Mouse (Mus musculus) liver, adult 2 months (tissue): ENCODE results near the gene Gm43064. TPM values are rescaled to one million over a fixed set of nuclear protein-coding genes. Genes with fewer than 3 reads are reported as not detected.
"Not testable (repeated sequence)": the region's sequence is repeated elsewhere in the genome, so short reads cannot be mapped to it uniquely, and the experiment has no call there.

ENCODE experiments used
- DNase-seq: peaks from one replicate; pipeline ENCODE4 v3.0.0-alpha.2; 2011; ENCODE audit warnings: low read depth, low spot score; ENCODE audit errors: extremely low read depth
- H3K27ac ChIP-seq: fragments of 200-500 bp; replicated peaks from 2 replicates; pipeline ENCODE4 v1.5.1; 2012; ENCODE audit warnings: low read depth, mild to moderate bottlenecking, control low read depth, inconsistent platforms, low read length; ENCODE audit not compliant: insufficient read depth
- H3K27me3 ChIP-seq: fragments of 200-500 bp; 2 replicates; pipeline ENCODE4 v1.6.1; 2012; ENCODE audit warnings: mild to moderate bottlenecking, moderate library complexity, low read length, inconsistent platforms; ENCODE audit not compliant: control insufficient read depth, insufficient read depth
- H3K36me3 ChIP-seq: fragments of 200-500 bp; 2 replicates; pipeline ENCODE4 v1.6.1; 2012; ENCODE audit warnings: low read length, inconsistent platforms; ENCODE audit not compliant: control insufficient read depth, insufficient read depth
- H3K4me1 ChIP-seq: fragments of 200-500 bp; 2 replicates; pipeline ENCODE4 v1.6.1; 2011; ENCODE audit warnings: low read length; ENCODE audit not compliant: control insufficient read depth, insufficient read depth
- H3K4me3 ChIP-seq: fragments of 200-500 bp; 2 replicates; pipeline ENCODE4 v1.5.1; 2011; ENCODE audit warnings: low read depth, mild to moderate bottlenecking, control low read depth, low read length, moderate library complexity; ENCODE audit not compliant: insufficient read depth
- H3K79me2 ChIP-seq: fragments of 200-500 bp; 2 replicates; pipeline ENCODE4 v1.6.1; 2012; ENCODE audit warnings: inconsistent platforms, mild to moderate bottlenecking, low read length, moderate library complexity; ENCODE audit not compliant: control insufficient read depth, insufficient read depth
- H3K9ac ChIP-seq: fragments of 200-500 bp; 2 replicates; pipeline ENCODE4 v1.6.1; 2012; ENCODE audit warnings: low read depth, mild to moderate bottlenecking, control low read depth, inconsistent platforms, low read length
- CTCF ChIP-seq: fragments of 200-500 bp; IDR thresholded peaks from 2 replicates; pipeline ENCODE4 v1.5.1; 2011; ENCODE audit warnings: low read depth, low read length, control low read depth
- POLR2A ChIP-seq: fragments of 200-500 bp; IDR thresholded peaks from 2 replicates; pipeline ENCODE4 v1.6.1; 2011; ENCODE audit warnings: low read length, control low read depth; ENCODE audit not compliant: insufficient read depth; ENCODE audit errors: extremely low read depth
- WGBS: fragments of 180-500 bp; shearing (Covaris S2); methylation state at CpG from one replicate; pipeline ENCODE4 v1.1.7; 2018; 5-methylcytosine and 5-hydroxymethylcytosine counted together
- polyA plus RNA-seq: library from polyadenylated mRNA; depleted of rRNA; stranded (reverse); fragments of >200 nt; gene quantifications from 2 replicates; pipeline ENCODE4 v1.2.3, GENCODE M21; 2012
- total RNA-seq: library from RNA; depleted of rRNA; stranded (reverse); fragments of >200 nt; gene quantifications from 2 replicates; pipeline ENCODE4 v1.2.3, GENCODE M21; 2014

Gene Gm43064
- total and polyA plus RNA-seq, 2 experiments = 0.05 to 0.55 TPM

GRCm38 (mm10) chr3:103791230-103792110 lies 17.9 kb upstream of the Gm43064 start, which contains the start of gene Hipk1:
Gene Hipk1 (minus strand): TSS chr3:103791563.
- Histone ChIP-seq H3K27me3 (no peaks in the 10 kb centered on the region), H3K4me3 (peak within 1 kb of the TSS; percentile 99), H3K4me1 (peaks cover 20% of the 10 kb centered on the region), H3K9ac (peak within 1 kb of the TSS; percentile 98), H3K79me2 (peaks cover 10% of the 10 kb centered on the region; the same call in 1 of the 2 replicates), H3K36me3 (no peaks in the 10 kb centered on the region), H3K27ac (peak within 1 kb of the TSS; percentile 80)
- DNase-seq = peak; percentile 75
- 8% methylated on average over 49 of the region's 49 CpGs for WGBS
- TF ChIP-seq CTCF (no peak), POLR2A (peak; percentile 84)

- not testable (repeated sequence) for H3K79me2 ChIP-seq, H3K27ac ChIP-seq, H3K36me3 ChIP-seq, H3K27me3 ChIP-seq, DNase-seq, H3K4me3 ChIP-seq, H3K9ac ChIP-seq
- WGBS = 90% methylated on average over 5 of the region's 5 CpGs
- peaks cover 16% of the 10 kb centered on the region for H3K4me1 ChIP-seq
Observed at GRCm38 (mm10) chr3:103792111-103792406, 17.3 kb upstream of the Gm43064 start.

DNA sequence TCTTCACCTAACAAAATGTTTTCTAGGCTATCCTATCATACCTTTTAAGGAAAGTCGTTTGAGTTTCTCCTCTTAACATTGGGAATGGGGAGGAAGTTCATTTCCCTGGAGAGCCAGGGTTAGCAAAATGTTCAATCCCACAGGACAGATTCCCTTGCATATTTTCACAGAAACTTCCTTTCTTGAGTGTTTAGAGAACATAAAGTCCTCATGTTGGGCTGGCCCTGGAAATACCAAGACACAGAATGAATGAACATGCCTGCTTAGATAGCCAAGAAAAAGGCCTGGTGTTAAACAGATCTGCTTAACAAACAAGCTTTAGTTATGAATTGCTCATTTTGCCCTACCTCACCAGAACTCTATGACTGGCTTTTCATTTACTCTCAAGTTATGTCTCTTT lies 16.8 kb upstream of the Gm43064 start:
- Histone ChIP-seq H3K9ac (no peak overlapping the region), H3K4me1 (peaks cover 12% of the 10 kb centered on the region)

DNA sequence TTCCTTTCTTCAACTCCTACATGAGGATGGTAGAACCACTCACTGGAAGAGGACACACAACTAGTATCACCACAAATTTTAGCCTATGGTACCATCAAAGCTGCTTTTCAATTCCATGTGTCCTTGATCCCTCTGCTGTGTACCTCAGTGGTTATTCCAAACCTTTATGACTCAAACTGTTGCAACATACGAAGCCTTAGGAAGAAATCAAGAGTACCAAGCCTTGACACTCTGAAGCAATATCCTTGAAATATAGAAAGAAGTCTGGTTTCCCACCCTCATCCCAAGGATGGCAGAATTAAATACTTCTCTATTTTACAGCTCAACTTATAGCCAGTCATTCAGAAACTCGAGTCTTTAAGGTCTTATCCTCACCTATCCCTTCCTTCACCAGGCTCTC lies 13.0 kb upstream of the Gm43064 start:
- no peaks in the 10 kb centered on the region for H3K36me3 ChIP-seq
- no peak overlapping the region for H3K27ac ChIP-seq
- no peak overlapping the region for H3K9ac ChIP-seq
- H3K4me3 ChIP-seq = no peak overlapping the region
- no peak for DNase-seq
- no peaks in the 10 kb centered on the region for H3K79me2 ChIP-seq
- TF ChIP-seq POLR2A = no peak
- TF ChIP-seq CTCF = no peak
- H3K27me3 ChIP-seq = no peaks in the 10 kb centered on the region
- 72% methylated on average over 2 of the region's 2 CpGs for WGBS
- H3K4me1 ChIP-seq = 0 out of 2 replicates have a peak, but pooled peaks cover under 1% of the 10 kb centered on the region

More for the DNA sequence above, 16.8 kb upstream of the Gm43064 start:
- no peak for DNase-seq
- Histone ChIP-seq H3K4me3 (no peak overlapping the region), H3K27ac (no peak overlapping the region), H3K36me3 (no peaks in the 10 kb centered on the region), H3K79me2 (peaks cover 7% of the 10 kb centered on the region; the same call in 1 of the 2 replicates), H3K27me3 (no peaks in the 10 kb centered on the region)
- 79% methylated on average over 1 of the region's 1 CpGs for WGBS
- no peak for TF ChIP-seq CTCF
- no peak for TF ChIP-seq POLR2A

GRCm38 (mm10) chr3:103799507-103799906 lies 9.9 kb upstream of the Gm43064 start:
- Histone ChIP-seq H3K4me1 (peaks cover 8% of the 10 kb centered on the region; the same call in 1 of the 2 replicates), H3K27me3 (no peaks in the 10 kb centered on the region), H3K36me3 (peaks cover 2% of the 10 kb centered on the region; the same call in 1 of the 2 replicates), H3K79me2 (no peaks in the 10 kb centered on the region), H3K4me3 (no peak overlapping the region), H3K9ac (no peak overlapping the region), H3K27ac (no peak overlapping the region)
- 85% methylated on average over 2 of the region's 2 CpGs for WGBS
- TF ChIP-seq POLR2A = no peak
- TF ChIP-seq CTCF = no peak
- DNase-seq = no peak
